Mouse (Mus musculus): ENCODE data around the gene Syndig1l. TPM values are rescaled to one million over a fixed set of nuclear protein-coding genes. Genes with fewer than 3 reads are reported as not detected.

Syndig1l gene
- total RNA-seq, 1 experiment: 0.09 TPM

- in situ Hi-C loops (cut with MboI; ENCODE audit: low sequenced_read_pairs in 2 of 2, unreplicated experiment in 2 of 2): no loop called here
Observed at GRCm38 (mm10) chr12:84728421-84728820, 29.8 kb upstream of the Syndig1l start.

DNA sequence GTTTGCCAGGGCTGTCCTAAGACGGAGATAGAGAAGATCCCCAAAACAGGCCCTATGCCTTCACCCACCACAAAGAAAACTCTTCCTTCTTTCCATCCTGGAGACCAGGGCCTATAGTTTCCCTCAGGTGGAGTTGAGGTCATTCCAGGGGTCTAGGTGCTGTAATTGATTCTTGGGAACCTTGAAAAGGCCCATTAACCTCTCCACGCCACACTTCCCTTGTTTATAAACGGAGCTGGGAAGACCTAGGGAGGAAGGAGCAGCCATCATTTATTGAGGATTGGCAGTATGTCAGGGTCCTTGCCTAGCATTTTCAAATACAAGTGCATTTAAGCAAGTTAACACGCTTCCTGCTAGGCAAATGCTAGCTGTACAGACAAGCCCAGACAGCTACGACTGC lies 28.8 kb upstream of the Syndig1l start:
- Histone ChIP-seq H3K4me1 (ENCODE audit: control insufficient read depth in 2 of 2, insufficient read depth in 2 of 2, low read length in 2 of 2, poor library complexity in 1 of 2) (peaks cover 0 to 15% of the 10 kb centered on the region in 2 experiments; a peak in 2 of 4 replicates), H3K9me3 (ENCODE audit: control insufficient read depth, insufficient read depth, low read depth, low read length) (no peaks in the 10 kb centered on the region), H3K9ac (ENCODE audit: insufficient read depth, low read depth, low read length, poor library complexity, severe bottlenecking) (no peak overlapping the region), H3K27ac (ENCODE audit: insufficient read depth, low read depth, low read length, poor library complexity, severe bottlenecking) (no peak overlapping the region), H3K36me3 (ENCODE audit: control insufficient read depth, insufficient read depth, low read length, poor library complexity, severe bottlenecking) (no peaks in the 10 kb centered on the region), H3K4me3 (ENCODE audit: insufficient read depth in 1 of 2, low read depth in 1 of 2, low read length in 2 of 2, poor library complexity in 1 of 2, severe bottlenecking in 1 of 2) (no peak overlapping the region)
- no peak for TF ChIP-seq HCFC1 (IDR thresholded peaks at IDR 0.05; ENCODE audit: borderline replicate concordance, insufficient read depth, low read length)
- no peak for TF ChIP-seq ZC3H11A (IDR thresholded peaks at IDR 0.05; ENCODE audit: borderline replicate concordance, low read depth, low read length)
- no peak for TF ChIP-seq CHD2 (IDR thresholded peaks at IDR 0.05; ENCODE audit: low read depth, low read length)
- no peak for TF ChIP-seq ZNF384 (IDR thresholded peaks at IDR 0.05; ENCODE audit: low read depth, low read length)
- no peak for TF ChIP-seq MAFK (IDR thresholded peaks at IDR 0.05; ENCODE audit: insufficient read depth, low read depth, low read length)
- in situ Hi-C loops (cut with MboI; ENCODE audit: low sequenced_read_pairs in 2 of 2, unreplicated experiment in 2 of 2): no loop called here
- no peak for DNase-seq (ENCODE audit: low read depth, low spot score)

More at GRCm38 (mm10) chr12:84728421-84728820, 29.8 kb upstream of the Syndig1l start:
- H3K36me3 ChIP-seq (ENCODE audit: control insufficient read depth, insufficient read depth, low read length, poor library complexity, severe bottlenecking): no peaks in the 10 kb centered on the region
- no peaks in the 10 kb centered on the region for H3K9me3 ChIP-seq (ENCODE audit: control insufficient read depth, insufficient read depth, low read depth, low read length)
- peak overlapping the region; percentile 51; the same call in 1 of the 2 replicates for H3K9ac ChIP-seq (ENCODE audit: insufficient read depth, low read depth, low read length, poor library complexity, severe bottlenecking)
- TF ChIP-seq CHD2 (IDR thresholded peaks at IDR 0.05; ENCODE audit: low read depth, low read length) (no peak), MAFK (IDR thresholded peaks at IDR 0.05; ENCODE audit: insufficient read depth, low read depth, low read length) (no peak), HCFC1 (IDR thresholded peaks at IDR 0.05; ENCODE audit: borderline replicate concordance, insufficient read depth, low read length) (no peak), ZNF384 (IDR thresholded peaks at IDR 0.05; ENCODE audit: low read depth, low read length) (no peak), ZC3H11A (IDR thresholded peaks at IDR 0.05; ENCODE audit: borderline replicate concordance, low read depth, low read length) (no peak)
- peak overlapping the region in 1 of 2 experiments; percentile 46; a peak in 2 of 4 replicates for H3K4me3 ChIP-seq (ENCODE audit: insufficient read depth in 1 of 2, low read depth in 1 of 2, low read length in 2 of 2, poor library complexity in 1 of 2, severe bottlenecking in 1 of 2)
- peak overlapping the region; percentile 61 for H3K27ac ChIP-seq (ENCODE audit: insufficient read depth, low read depth, low read length, poor library complexity, severe bottlenecking)
- peaks cover 0 to 15% of the 10 kb centered on the region in 2 experiments; a peak in 2 of 4 replicates for H3K4me1 ChIP-seq (ENCODE audit: control insufficient read depth in 2 of 2, insufficient read depth in 2 of 2, low read length in 2 of 2, poor library complexity in 1 of 2)
- DNase-seq (ENCODE audit: low read depth, low spot score): peak; percentile 24

GRCm38 (mm10) chr12:84726986-84727385 lies 28.4 kb upstream of the Syndig1l start:
- H3K36me3 ChIP-seq (ENCODE audit: control insufficient read depth, insufficient read depth, low read length, poor library complexity, severe bottlenecking): no peaks in the 10 kb centered on the region
- no peaks in the 10 kb centered on the region for H3K9me3 ChIP-seq (ENCODE audit: control insufficient read depth, insufficient read depth, low read depth, low read length)
- peaks cover 0 to 15% of the 10 kb centered on the region in 2 experiments; a peak in 2 of 4 replicates for H3K4me1 ChIP-seq (ENCODE audit: control insufficient read depth in 2 of 2, insufficient read depth in 2 of 2, low read length in 2 of 2, poor library complexity in 1 of 2)
- no peak overlapping the region for H3K27ac ChIP-seq (ENCODE audit: insufficient read depth, low read depth, low read length, poor library complexity, severe bottlenecking)
- no peak overlapping the region for H3K4me3 ChIP-seq (ENCODE audit: insufficient read depth in 1 of 2, low read depth in 1 of 2, low read length in 2 of 2, poor library complexity in 1 of 2, severe bottlenecking in 1 of 2)
- in situ Hi-C loops (cut with MboI; ENCODE audit: low sequenced_read_pairs in 2 of 2, unreplicated experiment in 2 of 2): no loop called here
- DNase-seq (ENCODE audit: low read depth, low spot score): no peak
- TF ChIP-seq HCFC1 (IDR thresholded peaks at IDR 0.05; ENCODE audit: borderline replicate concordance, insufficient read depth, low read length): no peak
- TF ChIP-seq ZNF384 (IDR thresholded peaks at IDR 0.05; ENCODE audit: low read depth, low read length): no peak
- no peak for TF ChIP-seq CHD2 (IDR thresholded peaks at IDR 0.05; ENCODE audit: low read depth, low read length)
- TF ChIP-seq ZC3H11A (IDR thresholded peaks at IDR 0.05; ENCODE audit: borderline replicate concordance, low read depth, low read length): no peak
- no peak for TF ChIP-seq MAFK (IDR thresholded peaks at IDR 0.05; ENCODE audit: insufficient read depth, low read depth, low read length)
- no peak overlapping the region for H3K9ac ChIP-seq (ENCODE audit: insufficient read depth, low read depth, low read length, poor library complexity, severe bottlenecking)

DNA sequence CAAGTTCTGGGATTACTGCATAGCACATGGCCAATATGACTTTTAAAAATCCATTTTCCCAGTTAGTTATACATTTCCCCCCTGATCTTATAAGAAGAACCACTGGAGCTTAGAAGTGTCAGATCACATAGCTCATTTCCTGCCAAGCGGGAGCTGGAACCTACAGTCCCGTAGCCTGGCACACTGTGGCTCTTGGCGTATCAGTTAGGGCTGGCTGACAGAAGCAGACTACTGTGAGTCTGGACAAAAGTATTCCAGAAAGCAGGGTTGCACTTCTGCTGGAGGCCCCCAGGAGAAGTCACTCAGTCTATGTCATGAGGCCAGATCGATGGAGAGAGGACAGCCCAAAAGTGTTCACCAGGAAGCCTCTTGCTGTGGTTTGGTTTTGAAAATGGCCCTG lies 27.8 kb upstream of the Syndig1l start:
- no peak overlapping the region for H3K27ac ChIP-seq (ENCODE audit: insufficient read depth, low read depth, low read length, poor library complexity, severe bottlenecking)
- in situ Hi-C loops (cut with MboI; ENCODE audit: low sequenced_read_pairs in 2 of 2, unreplicated experiment in 2 of 2): no loop called here
- H3K9ac ChIP-seq (ENCODE audit: insufficient read depth, low read depth, low read length, poor library complexity, severe bottlenecking): no peak overlapping the region
- no peak for TF ChIP-seq ZC3H11A (IDR thresholded peaks at IDR 0.05; ENCODE audit: borderline replicate concordance, low read depth, low read length)
- DNase-seq (ENCODE audit: low read depth, low spot score): no peak
- H3K4me3 ChIP-seq (ENCODE audit: insufficient read depth in 1 of 2, low read depth in 1 of 2, low read length in 2 of 2, poor library complexity in 1 of 2, severe bottlenecking in 1 of 2): no peak overlapping the region
- peaks cover 0 to 15% of the 10 kb centered on the region in 2 experiments; a peak in 2 of 4 replicates for H3K4me1 ChIP-seq (ENCODE audit: control insufficient read depth in 2 of 2, insufficient read depth in 2 of 2, low read length in 2 of 2, poor library complexity in 1 of 2)
- no peaks in the 10 kb centered on the region for H3K9me3 ChIP-seq (ENCODE audit: control insufficient read depth, insufficient read depth, low read depth, low read length)
- no peaks in the 10 kb centered on the region for H3K36me3 ChIP-seq (ENCODE audit: control insufficient read depth, insufficient read depth, low read length, poor library complexity, severe bottlenecking)

All from ES-E14 (cell line).